ENCODE assay signal across 12 mouse cellular contexts in genomic region chr6:82854780-82855179, GRCm38 (mm10).
"Had no signal": no experiment of that assay in that cellular context is flagged by ENCODE, and none has a peak within 500 bp of the region (broad histone marks: within the 10 kb centered on the region; RNA-seq: fewer than 3 reads in every experiment).

No protein-coding gene starts in this region.

- H3K36me3 ChIP-seq: midbrain, embryonic 12.5 days; neural tube, embryonic 13.5 days; neural tube, embryonic 15.5 days had no signal

- H3K27me3 ChIP-seq: midbrain, embryonic 12.5 days; neural tube, embryonic 13.5 days; neural tube, embryonic 15.5 days had no signal

- DNase-seq: lung, embryonic 14.5 days; midbrain, embryonic 14.5 days; right cerebral cortex, adult 18-20 months; right cerebral cortex, postnatal 4 days; spleen, adult 18-20 months; thymus, adult 2 months; thymus, postnatal 25 days; thymus, postnatal 4 days had no signal

- H3K27ac ChIP-seq: liver, embryonic 14.5 days; midbrain, embryonic 12.5 days; neural tube, embryonic 13.5 days; neural tube, embryonic 15.5 days had no signal

- H3K4me3 ChIP-seq: midbrain, embryonic 12.5 days; neural tube, embryonic 13.5 days; neural tube, embryonic 15.5 days had no signal

- H3K4me2 ChIP-seq: lung, embryonic 14.5 days; midbrain, embryonic 12.5 days; neural tube, embryonic 13.5 days; neural tube, embryonic 15.5 days had no signal

- H3K4me1 ChIP-seq: midbrain, embryonic 12.5 days; neural tube, embryonic 13.5 days; neural tube, embryonic 15.5 days had no signal
